In the genomic region with DNA sequence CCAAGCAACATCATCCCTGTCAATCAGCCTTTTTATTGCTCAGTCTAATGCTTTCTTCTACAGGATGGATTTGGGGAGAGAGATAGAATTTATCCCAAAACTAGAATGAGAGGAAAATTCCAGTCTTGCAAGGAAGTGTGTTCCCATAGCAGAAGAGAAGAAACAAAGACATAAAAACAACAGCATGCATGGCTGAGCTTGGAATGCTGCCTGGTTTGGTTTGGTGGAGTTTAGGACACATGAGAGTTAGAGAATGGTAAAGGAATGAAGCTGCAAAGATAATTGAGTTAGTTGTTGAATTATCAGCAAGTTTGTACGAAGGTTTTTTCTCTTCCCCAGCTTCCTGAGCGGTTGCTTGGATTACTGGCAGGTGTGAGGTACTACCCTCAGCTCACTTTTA, we compare ENCODE assay signal across 15 mouse cellular contexts.
"Had no signal": no experiment of that assay in that cellular context is flagged by ENCODE, and none has a peak within 500 bp of the region (broad histone marks: within the 10 kb centered on the region; RNA-seq: fewer than 3 reads in every experiment).

No protein-coding gene starts in this region.

- H3K27me3 ChIP-seq: intestine, embryonic 15.5 days; liver, embryonic 15.5 days; neural tube, embryonic 13.5 days; stomach, embryonic 15.5 days had no signal

- H3K4me3 ChIP-seq: intestine, embryonic 15.5 days; liver, embryonic 15.5 days; midbrain, embryonic 10.5 days; neural tube, embryonic 13.5 days; stomach, embryonic 15.5 days had no signal

- H3K27ac ChIP-seq: intestine, embryonic 15.5 days; liver, embryonic 15.5 days; midbrain, embryonic 10.5 days; neural tube, embryonic 13.5 days; stomach, embryonic 15.5 days had no signal

- DNase-seq: left cerebral cortex, postnatal 4 days; lung, adult 2 months; lung, postnatal 10 days; lung, postnatal 4 days; midbrain, embryonic 14.5 days; retina, postnatal 1 day; right cerebral cortex, postnatal 14 days; thymus, adult 2 months; thymus, postnatal 25 days had no signal

- H3K4me2 ChIP-seq: intestine, embryonic 15.5 days; liver, embryonic 11.5 days; liver, embryonic 15.5 days; neural tube, embryonic 13.5 days; stomach, embryonic 15.5 days had no signal

- H3K9me3 ChIP-seq: intestine, embryonic 15.5 days; liver, embryonic 15.5 days; midbrain, embryonic 10.5 days; neural tube, embryonic 13.5 days; stomach, embryonic 15.5 days had no signal

- H3K4me1 ChIP-seq: intestine, embryonic 15.5 days; liver, embryonic 15.5 days; neural tube, embryonic 13.5 days; stomach, embryonic 15.5 days had no signal

- H3K36me3 ChIP-seq: intestine, embryonic 15.5 days; liver, embryonic 15.5 days; midbrain, embryonic 10.5 days; neural tube, embryonic 13.5 days; stomach, embryonic 15.5 days had no signal

- ATAC-seq: intestine, embryonic 15.5 days had no signal

- H3K9ac ChIP-seq: intestine, embryonic 15.5 days; liver, embryonic 15.5 days; neural tube, embryonic 13.5 days; stomach, embryonic 15.5 days had no signal
